Mouse (Mus musculus): ENCODE measurements around the gene Cdkl5. TPM values are rescaled to one million over a fixed set of nuclear protein-coding genes. Genes with fewer than 3 reads are reported as not detected.

Gene Cdkl5
- total RNA-seq, 1 experiment: 4.3 TPM

DNA sequence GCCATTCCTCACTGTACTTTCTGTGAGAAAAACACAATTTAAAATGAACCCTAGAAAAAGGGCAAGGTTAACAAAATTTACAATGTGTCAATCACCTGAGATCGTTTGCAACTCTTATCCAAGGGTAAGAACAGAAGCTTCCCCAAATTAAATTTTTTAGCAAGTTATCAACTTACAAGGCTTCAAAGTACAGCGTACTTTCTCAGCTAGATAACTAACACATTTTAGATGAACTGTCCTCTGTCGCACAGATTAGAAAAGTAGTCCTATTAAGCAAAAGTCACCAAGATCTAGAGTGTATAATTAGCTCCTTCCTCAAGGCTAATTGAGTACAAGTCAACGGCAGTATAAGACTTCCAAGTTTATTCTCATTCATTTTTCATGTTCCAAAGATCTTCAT, 88.6 kb downstream of the Cdkl5 start:
- no peak for DNase-seq (ENCODE audit: low read depth, low spot score)
- in situ Hi-C loops (cut with MboI; ENCODE audit: low sequenced_read_pairs in 2 of 2, unreplicated experiment in 2 of 2): no loop called here
- Histone ChIP-seq H3K9me3 (ENCODE audit: control insufficient read depth, insufficient read depth, low read depth, low read length) (no peaks in the 10 kb centered on the region), H3K9ac (ENCODE audit: insufficient read depth, low read depth, low read length, poor library complexity, severe bottlenecking) (no peak overlapping the region), H3K4me1 (ENCODE audit: control insufficient read depth in 2 of 2, insufficient read depth in 2 of 2, low read length in 2 of 2, poor library complexity in 1 of 2) (no peaks in the 10 kb centered on the region), H3K27ac (ENCODE audit: insufficient read depth, low read depth, low read length, poor library complexity, severe bottlenecking) (no peak overlapping the region), H3K4me3 (ENCODE audit: insufficient read depth in 1 of 2, low read depth in 1 of 2, low read length in 2 of 2, poor library complexity in 1 of 2, severe bottlenecking in 1 of 2) (no peak overlapping the region), H3K36me3 (ENCODE audit: control insufficient read depth, insufficient read depth, low read length, poor library complexity, severe bottlenecking) (no peaks in the 10 kb centered on the region)
- no peak for TF ChIP-seq MAFK (IDR thresholded peaks at IDR 0.05; ENCODE audit: insufficient read depth, low read depth, low read length)
- no peak for TF ChIP-seq CHD2 (IDR thresholded peaks at IDR 0.05; ENCODE audit: low read depth, low read length)
- no peak for TF ChIP-seq HCFC1 (IDR thresholded peaks at IDR 0.05; ENCODE audit: borderline replicate concordance, insufficient read depth, low read length)
- TF ChIP-seq ZNF384 (IDR thresholded peaks at IDR 0.05; ENCODE audit: low read depth, low read length): no peak
- no peak for TF ChIP-seq ZC3H11A (IDR thresholded peaks at IDR 0.05; ENCODE audit: borderline replicate concordance, low read depth, low read length)

DNA sequence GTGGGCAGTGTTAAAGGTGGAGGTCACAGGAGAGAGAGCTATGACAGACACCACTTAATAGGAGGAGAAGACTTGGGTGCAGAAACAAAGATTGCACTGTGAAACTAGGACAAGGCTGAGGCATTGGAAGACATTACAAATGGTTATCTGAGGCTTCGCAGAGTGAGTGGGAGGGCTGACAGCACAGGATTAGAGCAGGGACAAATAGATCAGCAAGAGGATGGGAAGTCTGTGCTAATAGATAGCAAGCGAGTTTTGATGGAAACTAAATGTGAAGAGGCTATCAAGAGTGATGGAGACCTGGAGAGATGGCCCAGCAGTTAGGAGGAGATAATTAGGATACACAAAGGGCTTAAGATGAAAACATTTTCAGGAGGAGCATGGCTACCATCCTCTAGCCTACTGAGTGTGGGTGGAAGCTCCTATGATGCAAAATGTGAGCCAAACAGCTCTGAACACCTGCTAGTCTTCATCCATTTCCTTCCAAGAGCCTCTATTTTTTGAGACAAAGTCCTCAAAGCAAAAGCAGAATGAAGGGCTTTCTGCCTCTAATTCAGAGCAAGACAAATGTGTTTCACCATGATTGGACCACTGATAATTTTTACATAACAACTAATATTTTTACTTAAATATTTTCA, 89.3 kb downstream of the Cdkl5 start:
- in situ Hi-C loops (cut with MboI; ENCODE audit: low sequenced_read_pairs in 2 of 2, unreplicated experiment in 2 of 2): no loop called here
- no peak for TF ChIP-seq HCFC1 (IDR thresholded peaks at IDR 0.05; ENCODE audit: borderline replicate concordance, insufficient read depth, low read length)
- TF ChIP-seq CHD2 (IDR thresholded peaks at IDR 0.05; ENCODE audit: low read depth, low read length): no peak
- TF ChIP-seq ZC3H11A (IDR thresholded peaks at IDR 0.05; ENCODE audit: borderline replicate concordance, low read depth, low read length): no peak
- TF ChIP-seq ZNF384 (IDR thresholded peaks at IDR 0.05; ENCODE audit: low read depth, low read length): no peak
- TF ChIP-seq MAFK (IDR thresholded peaks at IDR 0.05; ENCODE audit: insufficient read depth, low read depth, low read length): no peak
- no peak overlapping the region for H3K4me3 ChIP-seq (ENCODE audit: insufficient read depth in 1 of 2, low read depth in 1 of 2, low read length in 2 of 2, poor library complexity in 1 of 2, severe bottlenecking in 1 of 2)
- no peak for DNase-seq (ENCODE audit: low read depth, low spot score)
- H3K9me3 ChIP-seq (ENCODE audit: control insufficient read depth, insufficient read depth, low read depth, low read length): no peaks in the 10 kb centered on the region
- no peaks in the 10 kb centered on the region for H3K4me1 ChIP-seq (ENCODE audit: control insufficient read depth in 2 of 2, insufficient read depth in 2 of 2, low read length in 2 of 2, poor library complexity in 1 of 2)
- H3K36me3 ChIP-seq (ENCODE audit: control insufficient read depth, insufficient read depth, low read length, poor library complexity, severe bottlenecking): no peaks in the 10 kb centered on the region
- no peak overlapping the region for H3K27ac ChIP-seq (ENCODE audit: insufficient read depth, low read depth, low read length, poor library complexity, severe bottlenecking)
- H3K9ac ChIP-seq (ENCODE audit: insufficient read depth, low read depth, low read length, poor library complexity, severe bottlenecking): no peak overlapping the region

DNA sequence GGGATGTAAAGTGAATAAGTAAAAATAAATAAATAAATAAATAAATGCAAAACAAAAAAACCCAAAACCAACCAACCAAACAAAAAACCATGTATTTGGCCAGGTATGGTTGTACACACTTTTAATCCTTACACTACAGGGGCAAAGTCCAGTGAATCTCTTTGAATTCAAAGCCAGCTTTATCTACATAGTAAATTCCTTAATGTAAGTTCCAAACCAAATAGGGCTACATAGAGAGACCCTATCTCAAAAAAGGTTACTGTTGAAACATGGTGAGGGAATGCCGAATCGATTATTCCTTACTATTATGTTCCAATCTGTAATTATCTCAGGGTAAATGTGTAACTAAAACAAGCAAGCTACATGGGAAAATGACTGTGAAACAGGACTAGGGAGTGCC, 93.4 kb downstream of the Cdkl5 start:
- no peaks in the 10 kb centered on the region for H3K36me3 ChIP-seq (ENCODE audit: control insufficient read depth, insufficient read depth, low read length, poor library complexity, severe bottlenecking)
- in situ Hi-C loops (cut with MboI; ENCODE audit: low sequenced_read_pairs in 2 of 2, unreplicated experiment in 2 of 2): no loop called here
- DNase-seq (ENCODE audit: low read depth, low spot score): no peak
- TF ChIP-seq HCFC1 (IDR thresholded peaks at IDR 0.05; ENCODE audit: borderline replicate concordance, insufficient read depth, low read length) (no peak), CHD2 (IDR thresholded peaks at IDR 0.05; ENCODE audit: low read depth, low read length) (no peak), MAFK (IDR thresholded peaks at IDR 0.05; ENCODE audit: insufficient read depth, low read depth, low read length) (no peak), ZNF384 (IDR thresholded peaks at IDR 0.05; ENCODE audit: low read depth, low read length) (no peak)
- H3K27ac ChIP-seq (ENCODE audit: insufficient read depth, low read depth, low read length, poor library complexity, severe bottlenecking): no peak overlapping the region
- no peaks in the 10 kb centered on the region for H3K9me3 ChIP-seq (ENCODE audit: control insufficient read depth, insufficient read depth, low read depth, low read length)
- no peak overlapping the region for H3K4me3 ChIP-seq (ENCODE audit: insufficient read depth in 1 of 2, low read depth in 1 of 2, low read length in 2 of 2, poor library complexity in 1 of 2, severe bottlenecking in 1 of 2)
- H3K4me1 ChIP-seq (ENCODE audit: control insufficient read depth in 2 of 2, insufficient read depth in 2 of 2, low read length in 2 of 2, poor library complexity in 1 of 2): no peaks in the 10 kb centered on the region
- no peak overlapping the region for H3K9ac ChIP-seq (ENCODE audit: insufficient read depth, low read depth, low read length, poor library complexity, severe bottlenecking)

DNA sequence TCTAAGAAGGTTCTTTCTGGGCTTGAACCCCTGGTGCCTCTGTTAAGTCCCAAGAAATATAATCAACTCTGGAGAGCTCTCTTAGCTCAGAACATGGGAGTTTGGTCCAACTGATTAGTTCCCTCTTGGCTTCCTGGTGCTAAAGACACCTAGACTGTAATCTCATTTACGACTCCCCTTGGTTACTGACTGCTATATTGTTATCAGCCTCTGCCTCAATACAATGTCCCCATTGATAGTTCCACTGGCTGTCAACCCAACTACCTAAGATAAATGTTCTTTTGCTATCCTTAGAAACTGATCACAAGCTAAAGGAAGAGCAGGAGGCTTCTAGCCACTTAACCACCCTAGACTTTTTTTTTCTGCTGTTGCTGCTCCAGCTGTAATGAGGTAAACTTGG, 102.4 kb downstream of the Cdkl5 start:
- in situ Hi-C loops (cut with MboI; ENCODE audit: low sequenced_read_pairs in 2 of 2, unreplicated experiment in 2 of 2): no loop called here
- H3K4me1 ChIP-seq (ENCODE audit: control insufficient read depth in 2 of 2, insufficient read depth in 2 of 2, low read length in 2 of 2, poor library complexity in 1 of 2): no peaks in the 10 kb centered on the region

More for the DNA sequence above, 102.4 kb downstream of the Cdkl5 start:
- no peak for DNase-seq (ENCODE audit: low read depth, low spot score)
- Histone ChIP-seq H3K4me3 (ENCODE audit: insufficient read depth in 1 of 2, low read depth in 1 of 2, low read length in 2 of 2, poor library complexity in 1 of 2, severe bottlenecking in 1 of 2) (no peak overlapping the region), H3K36me3 (ENCODE audit: control insufficient read depth, insufficient read depth, low read length, poor library complexity, severe bottlenecking) (no peaks in the 10 kb centered on the region), H3K9me3 (ENCODE audit: control insufficient read depth, insufficient read depth, low read depth, low read length) (no peaks in the 10 kb centered on the region), H3K27ac (ENCODE audit: insufficient read depth, low read depth, low read length, poor library complexity, severe bottlenecking) (no peak overlapping the region), H3K9ac (ENCODE audit: insufficient read depth, low read depth, low read length, poor library complexity, severe bottlenecking) (no peak overlapping the region)
- TF ChIP-seq HCFC1 (IDR thresholded peaks at IDR 0.05; ENCODE audit: borderline replicate concordance, insufficient read depth, low read length) (no peak), CHD2 (IDR thresholded peaks at IDR 0.05; ENCODE audit: low read depth, low read length) (no peak), ZNF384 (IDR thresholded peaks at IDR 0.05; ENCODE audit: low read depth, low read length) (no peak), MAFK (IDR thresholded peaks at IDR 0.05; ENCODE audit: insufficient read depth, low read depth, low read length) (no peak), ZC3H11A (IDR thresholded peaks at IDR 0.05; ENCODE audit: borderline replicate concordance, low read depth, low read length) (no peak)
